Mouse (Mus musculus) urinary bladder, postnatal 10 days (tissue): ENCODE measurements around the gene Gm1043.

Experiments used
- DNase-seq: peaks from one replicate; pipeline ENCODE4 v3.0.0; 2022; ENCODE audit warnings: low spot score

Gm1043 gene

GRCm38 (mm10) chr5:37205420-37205819, 120.2 kb downstream of the Gm1043 start:
- no peak for DNase-seq

- DNase-seq, result no peak
Measured at GRCm38 (mm10) chr5:37206364-37206763, 121.2 kb downstream of the Gm1043 start.

GRCm38 (mm10) chr5:37212938-37213708, 128.0 kb downstream of the Gm1043 start:
- DNase-seq, result no peak

- no peak for DNase-seq
Measured at GRCm38 (mm10) chr5:37213709-37214103, 128.5 kb downstream of the Gm1043 start.

GRCm38 (mm10) chr5:37214614-37215013, 129.4 kb downstream of the Gm1043 start:
- no peak for DNase-seq

GRCm38 (mm10) chr5:37215276-37215675, 130.1 kb downstream of the Gm1043 start:
- no peak for DNase-seq

GRCm38 (mm10) chr5:37219615-37220014, 134.4 kb downstream of the Gm1043 start:
- DNase-seq, result no peak

- DNase-seq, result no peak
Measured at GRCm38 (mm10) chr5:37220575-37220974, 135.4 kb downstream of the Gm1043 start.

GRCm38 (mm10) chr5:37221563-37221962, 136.4 kb downstream of the Gm1043 start:
- no peak for DNase-seq

GRCm38 (mm10) chr5:37222316-37222715, 137.1 kb downstream of the Gm1043 start:
- no peak for DNase-seq

- DNase-seq, result no peak
Measured at GRCm38 (mm10) chr5:37225708-37226107, 140.5 kb downstream of the Gm1043 start.

GRCm38 (mm10) chr5:37227956-37228680, 142.9 kb downstream of the Gm1043 start:
- no peak for DNase-seq

GRCm38 (mm10) chr5:37228894-37229293, 143.7 kb downstream of the Gm1043 start:
- DNase-seq, result no peak

- DNase-seq, result no peak
Measured at GRCm38 (mm10) chr5:37233010-37233557, 147.9 kb downstream of the Gm1043 start.

GRCm38 (mm10) chr5:37238654-37239053, 153.5 kb downstream of the Gm1043 start:
- no peak for DNase-seq

- no peak for DNase-seq
Measured at GRCm38 (mm10) chr5:37240550-37240949, 155.4 kb downstream of the Gm1043 start.

GRCm38 (mm10) chr5:37241224-37241623, 156.1 kb downstream of the Gm1043 start:
- no peak for DNase-seq

- DNase-seq, result no peak
Measured at GRCm38 (mm10) chr5:37241651-37242151, 156.5 kb downstream of the Gm1043 start, which contains the start of gene Crmp1. TSS of gene Crmp1 (plus strand) at chr5:37241940.

- DNase-seq, result no peak
Measured at GRCm38 (mm10) chr5:37242360-37243168, 157.4 kb downstream of the Gm1043 start.

- no peak for DNase-seq
Measured at GRCm38 (mm10) chr5:37243169-37243886, 158.2 kb downstream of the Gm1043 start.

- DNase-seq, result no peak
Measured at GRCm38 (mm10) chr5:37244161-37244560, 159.0 kb downstream of the Gm1043 start.
